Mouse (Mus musculus): ENCODE data around the gene Gm8246.
"Not testable (repeated sequence)": the region's sequence is repeated elsewhere in the genome, so short reads cannot be mapped to it uniquely, and the experiment has no call there.

The Gm8246 gene

DNA sequence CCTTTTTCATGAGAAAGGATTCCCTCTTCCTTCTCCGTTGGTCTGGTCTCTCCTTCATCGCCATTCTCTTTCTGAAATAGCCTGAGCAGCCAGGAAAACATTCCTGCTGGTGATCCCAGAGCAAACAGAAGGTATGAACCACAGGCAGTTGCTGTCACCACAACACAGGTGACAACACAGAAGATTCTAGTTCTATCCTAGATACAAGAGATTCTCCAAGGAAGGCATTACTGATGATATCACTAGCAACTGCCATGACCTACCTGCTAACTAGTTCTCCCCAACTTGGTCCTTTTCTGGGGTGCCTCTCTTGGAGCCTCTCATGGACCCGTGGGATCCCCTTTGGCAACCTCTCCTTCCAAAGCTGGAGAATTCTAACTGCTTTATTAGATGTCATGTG lies at the start of gene Gm8246:
Gene Gm8246, minus strand, starts transcription at position 101 of the 400 bp plus-strand sequence.
- DNase-seq: not testable (repeated sequence)

- DNase-seq: not testable (repeated sequence)
Measured at GRCm38 (mm10) chr14:5501374-5501773, 23.7 kb upstream of the Gm8246 start, which contains the start of gene Gm3488. Gene Gm3488 (plus strand): TSS chr14:5501674.

DNA sequence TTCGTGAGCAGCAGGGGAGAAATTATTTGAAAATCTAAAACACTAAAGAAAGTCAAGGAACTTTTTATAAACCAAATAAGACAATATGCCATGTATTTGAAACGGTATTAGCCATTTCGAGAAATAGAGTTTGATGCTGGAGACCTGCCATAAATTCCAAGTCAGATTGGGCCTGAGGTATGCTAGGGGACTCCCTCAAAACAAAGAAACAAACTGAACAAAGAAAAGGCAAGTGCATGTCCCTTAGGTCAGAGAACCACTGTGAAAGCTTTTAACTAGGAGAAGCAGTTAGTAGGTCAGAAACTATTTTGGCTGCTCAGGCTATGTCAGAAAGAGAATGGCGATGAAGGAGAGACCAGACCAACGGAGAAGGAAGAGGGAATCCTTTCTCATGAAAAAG lies 6.3 kb upstream of the Gm8246 start, which contains the start of gene Gm3187:
Gene Gm3187, plus strand, starts transcription at position 301 of the 400 bp plus-strand sequence.
- not testable (repeated sequence) for DNase-seq

DNA sequence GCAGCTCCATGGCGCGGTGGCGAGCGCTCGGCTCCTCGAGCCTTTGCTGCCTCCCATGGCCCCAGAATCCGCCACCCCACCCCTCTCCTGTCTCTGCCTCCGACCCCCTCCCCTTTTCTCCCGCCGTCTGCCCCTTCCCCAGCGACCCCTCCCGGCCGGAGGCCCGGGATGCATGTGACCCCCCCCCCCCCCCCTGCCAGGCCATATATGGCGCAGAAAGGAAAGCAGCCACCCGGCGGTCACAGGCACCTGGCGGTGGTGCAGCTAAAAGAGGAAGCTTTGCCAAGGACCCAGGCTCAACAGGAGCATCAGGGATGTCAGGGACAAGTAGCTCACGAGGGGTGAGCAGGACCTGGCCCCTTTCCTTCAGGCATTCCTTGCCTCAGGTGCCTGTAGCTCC lies 17.2 kb downstream of the Gm8246 start:
- DNase-seq: not testable (repeated sequence)

DNA sequence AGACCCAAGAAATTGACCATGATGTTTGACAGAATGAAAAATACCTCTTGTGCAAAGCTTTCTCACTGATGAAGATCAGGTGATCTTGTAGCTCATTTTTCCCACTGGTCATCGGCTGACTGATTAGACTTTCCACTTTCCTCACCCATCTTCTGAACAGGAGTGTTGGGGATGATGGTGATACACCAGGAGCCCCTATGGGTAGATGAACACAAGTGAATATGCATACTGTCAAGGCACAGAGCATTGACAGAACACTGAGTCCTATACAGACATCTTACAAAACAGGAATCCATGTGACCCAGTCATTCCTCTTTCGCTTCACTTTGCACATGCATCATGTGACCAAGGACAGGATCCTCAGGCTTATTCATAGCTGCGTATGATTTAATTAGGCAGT lies 22.3 kb downstream of the Gm8246 start, which contains the start of gene Gm3194:
Gene Gm3194, minus strand, starts transcription at position 101 of the 400 bp plus-strand sequence.
- DNase-seq: not testable (repeated sequence)
